Mouse (Mus musculus): Measurements from ENCODE around the gene Ftl1-ps1. TPM values are rescaled to one million over a fixed set of nuclear protein-coding genes. Genes with fewer than 3 reads are reported as not detected.

The Ftl1-ps1 gene
- total RNA-seq (2021), result 100 to 1,000 TPM; 263 to 269 TPM
- long read RNA-seq, experiment 1, transcript Ftl1-ps1-202 (1 exons, 938 nt), result major isoform, 251 of 251 reads
- long read RNA-seq, experiment 1, partial matches to known transcripts, result 0 of 251 reads
- long read RNA-seq, experiment 1, other reads (novel, unspliced or antisense), result 0 of 251 reads
- long read RNA-seq, experiment 2, transcript Ftl1-ps1-202 (1 exons, 938 nt), result major isoform, 484 of 484 reads
- long read RNA-seq, experiment 2, partial matches to known transcripts, result 0 of 484 reads
- long read RNA-seq, experiment 2, other reads (novel, unspliced or antisense), result 0 of 484 reads

DNA sequence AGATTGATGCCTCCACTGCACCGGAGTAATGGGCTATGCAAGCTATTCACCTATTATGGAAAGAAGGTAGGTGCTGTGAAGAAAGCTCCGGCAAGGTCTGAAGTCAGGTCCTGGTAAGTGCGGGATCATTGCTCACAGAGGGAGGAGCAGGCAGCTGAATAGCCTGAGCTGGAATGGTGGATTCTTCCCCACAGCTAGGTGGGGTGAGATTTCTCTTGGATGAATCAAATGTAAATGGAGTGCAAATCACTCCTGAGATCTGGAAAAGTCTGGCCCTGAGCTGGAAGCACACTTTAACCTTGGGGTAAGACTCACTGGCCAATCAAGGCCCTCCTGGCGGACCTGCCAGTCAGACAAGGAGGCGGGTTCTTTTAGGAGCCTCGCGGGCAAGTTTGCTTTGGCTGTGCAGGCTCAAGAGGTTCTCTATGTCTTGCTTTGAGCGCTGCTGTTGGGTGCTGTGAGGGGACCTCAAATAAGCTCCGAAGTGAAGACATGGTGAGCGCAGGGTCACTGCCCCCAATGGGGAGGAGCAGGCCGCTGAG is at the start of gene Ftl1-ps1:
TSS of gene Ftl1-ps1 (plus strand) at position 397 of the 542 bp plus-strand sequence.
- no peak for DNase-seq (ENCODE audit: low spot score in 2 of 2)

DNA sequence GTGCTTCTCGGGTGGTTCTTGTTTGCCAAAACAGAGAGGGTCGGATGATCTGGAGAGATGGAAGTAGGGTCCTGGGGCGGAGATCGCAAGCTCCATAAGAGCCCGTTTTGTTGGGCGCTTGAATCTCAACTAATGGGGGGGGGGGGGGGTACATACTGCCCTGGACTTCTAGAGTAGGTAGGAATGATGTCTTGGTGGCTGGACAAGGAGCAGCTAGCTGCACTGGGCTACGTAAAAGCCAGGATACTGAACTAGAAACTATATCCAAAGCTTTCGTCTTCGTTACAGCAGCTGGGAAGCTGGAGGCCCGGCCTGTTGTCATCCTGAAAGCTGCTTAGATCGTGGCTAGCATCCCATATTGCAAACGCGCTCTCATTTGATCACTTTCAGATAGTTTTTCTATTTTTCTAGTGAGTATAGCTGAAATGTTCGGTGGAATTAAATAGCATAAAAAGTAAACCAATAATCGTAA is 49.0 kb upstream of the Ftl1-ps1 start:
- DNase-seq (ENCODE audit: low spot score in 2 of 2), result no peak

- DNase-seq (ENCODE audit: low spot score in 2 of 2), result no peak
Observed at GRCm38 (mm10) chr13:74356491-74356890, 43.0 kb upstream of the Ftl1-ps1 start.

DNA sequence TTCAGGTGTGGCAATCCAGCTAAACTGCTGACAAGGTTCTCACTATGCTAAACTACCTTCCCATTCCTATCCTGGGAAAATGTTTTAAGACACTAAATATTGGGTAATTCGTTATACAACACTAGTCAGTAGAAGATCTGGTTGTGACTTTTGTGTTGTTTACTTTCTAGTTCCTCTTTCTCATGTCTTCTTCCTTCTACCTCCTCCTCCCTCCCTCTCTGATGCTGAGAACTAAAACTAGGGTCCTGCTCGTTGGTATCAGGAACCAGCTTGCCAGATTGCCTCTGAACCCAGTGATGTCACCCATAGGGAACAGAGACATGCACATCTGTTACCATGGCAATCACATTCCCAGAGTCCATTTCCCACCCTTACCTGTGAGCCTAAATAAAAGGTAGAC is 37.3 kb upstream of the Ftl1-ps1 start:
- DNase-seq (ENCODE audit: low spot score in 2 of 2), result no peak

DNA sequence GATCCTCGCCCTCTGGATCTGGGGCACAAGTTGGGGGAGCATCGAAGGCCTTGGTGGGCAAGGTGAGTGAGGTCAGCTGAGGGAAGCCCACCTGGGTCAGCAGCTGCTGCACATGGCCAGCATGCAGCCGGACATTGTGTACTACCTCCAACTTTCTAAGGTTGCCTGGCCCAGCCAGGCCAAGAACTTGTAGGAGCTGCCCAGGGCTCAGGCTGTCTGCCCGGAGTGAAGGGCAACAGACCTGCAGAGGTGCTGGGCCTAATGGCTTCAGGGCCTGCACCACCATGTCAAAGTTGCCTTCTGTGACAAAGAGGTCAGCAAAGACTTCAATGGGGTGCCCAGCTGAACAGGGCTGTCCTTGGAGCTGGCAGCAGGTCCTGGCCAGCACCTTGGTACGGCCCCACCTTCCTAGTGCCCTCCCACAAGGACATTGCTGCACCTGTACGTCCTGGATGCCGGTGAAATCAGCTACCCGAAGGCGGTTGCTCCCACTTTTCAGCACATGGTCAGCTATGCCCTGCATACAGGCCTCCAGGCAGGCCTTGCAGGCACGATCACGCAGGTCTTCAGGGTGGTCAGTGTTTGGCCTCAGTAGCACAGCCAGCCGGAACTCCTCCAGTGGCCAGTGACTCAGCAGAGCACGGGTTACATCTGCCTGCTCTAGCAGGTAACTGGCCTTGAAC is 36.2 kb upstream of the Ftl1-ps1 start:
- DNase-seq (ENCODE audit: low spot score in 2 of 2), result no peak

- no peak for DNase-seq (ENCODE audit: low spot score in 2 of 2)
Observed at GRCm38 (mm10) chr13:74363859-74364235, 35.6 kb upstream of the Ftl1-ps1 start, which contains the start of gene Lrrc14b. TSS of gene Lrrc14b (minus strand) at chr13:74364005.

GRCm38 (mm10) chr13:74381533-74382276 is 17.8 kb upstream of the Ftl1-ps1 start:
- DNase-seq (ENCODE audit: low spot score in 2 of 2), result peak in 1 of 2 experiments; percentile 13

DNA sequence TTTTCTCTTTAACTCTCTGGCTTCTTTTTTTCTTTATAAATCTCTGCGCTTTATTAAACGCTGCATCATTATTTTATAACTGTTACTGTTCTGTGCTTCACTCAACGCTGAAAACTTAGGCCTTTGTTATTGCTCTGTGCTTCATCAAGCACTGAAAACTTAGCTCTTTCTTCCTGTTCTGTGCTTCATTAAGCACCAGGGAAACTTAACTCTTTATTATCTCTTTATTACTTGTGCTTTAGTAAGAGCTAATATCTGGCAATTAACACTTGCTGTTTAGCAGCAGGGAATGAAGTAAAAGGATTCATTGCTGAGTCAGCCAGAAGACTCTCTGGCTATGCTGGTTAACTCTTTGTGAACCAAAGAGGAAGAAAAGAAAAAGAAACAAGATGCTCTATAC is 17.2 kb upstream of the Ftl1-ps1 start:
- DNase-seq (ENCODE audit: low spot score in 2 of 2), result no peak

GRCm38 (mm10) chr13:74389730-74390129 is 9.8 kb upstream of the Ftl1-ps1 start:
- DNase-seq (ENCODE audit: low spot score in 2 of 2), result no peak

- peak; percentile 70 to 90 for DNase-seq (ENCODE audit: low spot score in 2 of 2)
Observed at GRCm38 (mm10) chr13:74390371-74390990, 9.0 kb upstream of the Ftl1-ps1 start, which contains the start of gene Zfp72. TSS of gene Zfp72 (minus strand) at chr13:74390836.

- DNase-seq (ENCODE audit: low spot score in 2 of 2), result no peak
Observed at GRCm38 (mm10) chr13:74391156-74391555, 8.3 kb upstream of the Ftl1-ps1 start.

- DNase-seq (ENCODE audit: low spot score in 2 of 2), result no peak
Observed at GRCm38 (mm10) chr13:74439895-74440294, 40.4 kb downstream of the Ftl1-ps1 start.

Small RNA genes within 50 kb of the gene (microRNA-seq; reads per million reads assigned to microRNA genes)
- gene Mir692-3, result 0 reads per million in 2 experiments

Other genes starting within 250 kb of the Ftl1-ps1 start
- gene Exoc3, start 191.0 kb upstream of the Ftl1-ps1 start, total RNA-seq (2021), result 10 to 100 TPM; 66.3 to 71.9 TPM
- under 1 TPM; 0.85 to 0.93 TPM for gene Ahrr, start 107.4 kb upstream of the Ftl1-ps1 start, total RNA-seq (2021)
- gene Pdcd6, start 82.1 kb upstream of the Ftl1-ps1 start, total RNA-seq (2021), result 10 to 100 TPM; 72.6 to 73.5 TPM
- gene Sdha, start 49.4 kb upstream of the Ftl1-ps1 start, total RNA-seq (2021), result 100 to 1,000 TPM; 280 to 283 TPM
- 10 to 100 TPM; 63.4 to 74.2 TPM for gene Ccdc127, start 49.4 kb upstream of the Ftl1-ps1 start, total RNA-seq (2021)
- gene Lrrc14b, start 35.7 kb upstream of the Ftl1-ps1 start, total RNA-seq (2021), result under 1 TPM in 1 of 2 experiments, not detected in 1; 0.14 TPM
- 1 to 10 TPM; 3.5 to 5.1 TPM for gene Zfp72, start 8.9 kb upstream of the Ftl1-ps1 start, total RNA-seq (2021)
- gene Zfp825, start 94.3 kb downstream of the Ftl1-ps1 start, total RNA-seq (2021), result 1 to 10 TPM; 6.2 to 6.3 TPM
- gene Erap1, start 239.9 kb downstream of the Ftl1-ps1 start, total RNA-seq (2021), result 10 to 100 TPM in 1 of 2 experiments, 1 to 10 TPM in 1; 9.1 to 17.2 TPM

Measured in layer of hippocampus, postnatal 14 days (tissue).